Mouse (Mus musculus) CH12.LX (cell line): Measurements from ENCODE around the gene Mapk11. TPM values are rescaled to one million over a fixed set of nuclear protein-coding genes. Genes with fewer than 3 reads are reported as not detected.
A peak's percentile ranks its signal among the peaks of the same experiment; 100 is the strongest.

Experiments used
- DNase-seq: peaks from one replicate; pipeline ENCODE4 v3.0.0-alpha.2; 2013; ENCODE audit errors: extremely low read depth
- H3K27ac ChIP-seq: 2 replicates; pipeline ENCODE4 v1.5.1; 2012; ENCODE audit warnings: low read depth, mild to moderate bottlenecking, control low read depth, moderate library complexity; ENCODE audit not compliant: insufficient read depth
- H3K27me3 ChIP-seq: replicated peaks from 2 replicates; pipeline ENCODE3; 2012; ENCODE audit warnings: inconsistent platforms
- H3K36me3 ChIP-seq, 2 experiments: replicated peaks in 1 of 2; 2 replicates each; pipeline versions ENCODE3 to v1.6.1; 2012; ENCODE audit warnings: inconsistent platforms in 1 of 2, low read length in 1 of 2, mild to moderate bottlenecking in 1 of 2, mixed read lengths in 1 of 2, moderate library complexity in 1 of 2; ENCODE audit not compliant: control insufficient read depth in 1 of 2, insufficient read depth in 1 of 2
- H3K4me1 ChIP-seq, 2 experiments: 2 replicates each; pipeline ENCODE4 v1.6.1; 2012; ENCODE audit warnings: inconsistent platforms in 1 of 2, moderate library complexity in 1 of 2; ENCODE audit not compliant: insufficient read depth in 2 of 2, control insufficient read depth in 1 of 2
- H3K4me2 ChIP-seq: 2 replicates; pipeline ENCODE4 v1.6.1; 2012; ENCODE audit warnings: low read depth, mild to moderate bottlenecking, control low read depth; ENCODE audit not compliant: poor library complexity, insufficient read depth, severe bottlenecking
- H3K4me3 ChIP-seq, 3 experiments: fragments of 150-350 bp in 1 of 3; sonication (generic) in 1 of 3; replicated peaks in 1 of 3; 2 replicates each; pipeline versions ENCODE3 to v1.5.1; 2011 to 2012; ENCODE audit warnings: low read depth in 2 of 3, low read length in 2 of 3, mild to moderate bottlenecking in 2 of 3, moderate library complexity in 2 of 3, control low read depth in 1 of 3, improper control_type of control experiment in 1 of 3, inconsistent platforms in 1 of 3, mixed read lengths in 1 of 3; ENCODE audit not compliant: poor library complexity in 1 of 3
- H3K79me2 ChIP-seq: replicated peaks from 2 replicates; pipeline ENCODE4 v1.6.1; 2012; ENCODE audit warnings: mild to moderate bottlenecking, moderate library complexity; ENCODE audit not compliant: control insufficient read depth, poor library complexity, insufficient read depth, severe bottlenecking; ENCODE audit errors: extremely low read depth
- H3K9ac ChIP-seq: 2 replicates; pipeline ENCODE4 v1.6.1; 2012; ENCODE audit warnings: low read depth, mild to moderate bottlenecking, control low read depth, moderate library complexity; ENCODE audit not compliant: insufficient read depth
- H3K9me3 ChIP-seq: replicated peaks from 2 replicates; pipeline ENCODE3; 2012; ENCODE audit warnings: low read length, inconsistent platforms, mixed read lengths
- BHLHE40 ChIP-seq: IDR thresholded peaks from 2 replicates; pipeline ENCODE4 v1.6.1; 2011; ENCODE audit warnings: mild to moderate bottlenecking, low read depth, low read length, improper control_type of control experiment
- CHD1 ChIP-seq: IDR thresholded peaks from 2 replicates; pipeline ENCODE4 v1.6.1; 2012; ENCODE audit warnings: low read depth, low read length, improper control_type of control experiment, inconsistent platforms
- ELF1 ChIP-seq: IDR thresholded peaks from 2 replicates; pipeline ENCODE4 v1.6.1; 2014; ENCODE audit warnings: low read depth, mild to moderate bottlenecking, inconsistent platforms, low read length, improper control_type of control experiment
- JUN ChIP-seq: IDR thresholded peaks from 2 replicates; pipeline ENCODE4 v1.6.1; 2011; ENCODE audit warnings: low read depth, mild to moderate bottlenecking, low read length, improper control_type of control experiment, moderate library complexity; ENCODE audit not compliant: insufficient read depth
- JUND ChIP-seq: conservative IDR thresholded peaks from 2 replicates; pipeline ENCODE4 v1.6.1; 2011; ENCODE audit warnings: low read depth, low read length, improper control_type of control experiment
- MAFK ChIP-seq: IDR thresholded peaks from 2 replicates; pipeline ENCODE4 v1.6.1; 2011; ENCODE audit warnings: low read length, improper control_type of control experiment; ENCODE audit not compliant: insufficient replicate concordance
- MAX ChIP-seq: IDR thresholded peaks from 2 replicates; pipeline ENCODE4 v1.6.1; 2011; ENCODE audit warnings: low read length, improper control_type of control experiment
- MAZ ChIP-seq: IDR thresholded peaks from 2 replicates; pipeline ENCODE4 v1.6.1; 2012; ENCODE audit warnings: low read depth, mild to moderate bottlenecking, inconsistent platforms, low read length, improper control_type of control experiment, moderate library complexity
- MEF2A ChIP-seq: IDR thresholded peaks from 2 replicates; pipeline ENCODE4 v1.6.1; 2014; ENCODE audit warnings: low read depth, mild to moderate bottlenecking, inconsistent platforms, low read length, improper control_type of control experiment, borderline replicate concordance
- POLR2A ChIP-seq: IDR thresholded peaks from 2 replicates; pipeline ENCODE4 v1.6.1; 2011; ENCODE audit warnings: low read depth, mild to moderate bottlenecking, improper control_type of control experiment, low read length
- RAD21 ChIP-seq: IDR thresholded peaks from 2 replicates; pipeline ENCODE4 v1.6.1; 2011; ENCODE audit warnings: low read depth, mild to moderate bottlenecking, low read length, improper control_type of control experiment, moderate library complexity
- SIN3A ChIP-seq: IDR thresholded peaks from 2 replicates; pipeline ENCODE4 v1.6.1; 2012; ENCODE audit warnings: low read length, improper control_type of control experiment, inconsistent platforms
- TCF12 ChIP-seq: IDR thresholded peaks from 2 replicates; pipeline ENCODE4 v1.6.1; 2014; ENCODE audit warnings: low read depth, mild to moderate bottlenecking, inconsistent platforms, low read length, improper control_type of control experiment
- dilution Hi-C: fragments of 300-500 bp; cut with MboI; formaldehyde crosslinking; loops from 2 replicates; pipeline ENCODE4 v1.14.3; 2020; ENCODE audit warnings: low sequenced_read_pairs; ENCODE audit not compliant: extremely low pct_unique_long_range_greater_than_20kb, extremely low pct_ligation_motif_present
- in situ Hi-C: fragments of 300-500 bp; cut with MboI; formaldehyde crosslinking; loops from 3 replicates; pipeline ENCODE4 v1.14.3; 2019; ENCODE audit warnings: low sequenced_read_pairs, low pct_ligation_motif_present, low pct_unique_long_range_greater_than_20kb, mixed read lengths
- polyA plus RNA-seq: library from polyadenylated mRNA; unstranded; fragments of >175 nt; gene quantifications from 2 replicates; pipeline ENCODE4 v1.2.1, GENCODE M21; 2012; ENCODE audit warnings: low read depth; ENCODE audit not compliant: insufficient read length
- total RNA-seq, 2 experiments: library from RNA; depleted of rRNA; stranded (reverse); fragments of 300-350 nt in 1 of 2; fragments of >200 nt in 1 of 2; gene quantifications; 2 replicates each; pipeline ENCODE4 v1.2.3; 2012 to 2014

Mapk11 gene
- total and polyA plus RNA-seq, 3 experiments = 3.9 to 11.4 (median 5.3) TPM

GRCm38 (mm10) chr15:89179630-89179964 lies 30.2 kb upstream of the Mapk11 start:
- dilution Hi-C loops (no loop called here), in situ Hi-C loops (no loop called here)
- Histone ChIP-seq H3K27ac (no peak overlapping the region; the same call in 1 of the 2 replicates), H3K9me3 (peaks cover 8% of the 10 kb centered on the region), H3K9ac (peak overlapping the region; percentile 35), H3K27me3 (no peaks in the 10 kb centered on the region), H3K36me3 (peaks cover 2 to 30% of the 10 kb centered on the region in 2 experiments), H3K79me2 (0 out of 2 replicates have a peak, but pooled peaks cover 3% of the 10 kb centered on the region), H3K4me2 (peak overlapping the region; percentile 92), H3K4me3 (peak overlapping the region in 2 of 3 experiments; percentile 45 to 77), H3K4me1 (peaks cover 22 to 49% of the 10 kb centered on the region in 2 experiments)
- TF ChIP-seq ELF1 = no peak
- no peak for TF ChIP-seq RAD21
- TF ChIP-seq BHLHE40 = peak; percentile 60
- no peak for TF ChIP-seq SIN3A
- DNase-seq = no peak

GRCm38 (mm10) chr15:89178954-89179629 lies 29.7 kb upstream of the Mapk11 start:
- H3K4me1 ChIP-seq = peaks cover 22 to 49% of the 10 kb centered on the region in 2 experiments
- peak overlapping the region in 2 of 3 experiments; percentile 45 to 77 for H3K4me3 ChIP-seq
- TF ChIP-seq CHD1 (peak; percentile 67; the same call in 1 of the 2 replicates), TCF12 (peak; percentile 60; the same call in 1 of the 2 replicates), MEF2A (0 out of 2 replicates have a peak, but pooled peaks have one; percentile 9), ELF1 (peak; percentile 89), MAX (no peak), MAZ (peak; percentile 67; the same call in 1 of the 2 replicates), JUN (no peak), POLR2A (peak; percentile 61), MAFK (no peak), JUND (no peak)
- H3K9ac ChIP-seq = peak overlapping the region; percentile 35
- in situ Hi-C loops = no loop called here
- dilution Hi-C loops = no loop called here
- H3K9me3 ChIP-seq = peaks cover 8% of the 10 kb centered on the region
- H3K27me3 ChIP-seq = no peaks in the 10 kb centered on the region
- DNase-seq = no peak
- peaks cover 0 to 25% of the 10 kb centered on the region in 2 experiments for H3K36me3 ChIP-seq
- H3K27ac ChIP-seq = no peak overlapping the region; the same call in 1 of the 2 replicates
- 0 out of 2 replicates have a peak, but pooled peaks cover 3% of the 10 kb centered on the region for H3K79me2 ChIP-seq
- H3K4me2 ChIP-seq = peak overlapping the region; percentile 92
